31 mouse cellular contexts compared by ENCODE assay signal in genomic region chr11:46021850-46022249, GRCm38 (mm10). TPM values are rescaled to one million over a fixed set of nuclear protein-coding genes. Genes with fewer than 3 reads are reported as not detected.
"Had no signal": no experiment of that assay in that cellular context is flagged by ENCODE, and none has a peak within 500 bp of the region (broad histone marks: within the 10 kb centered on the region; RNA-seq: fewer than 3 reads in every experiment).

No protein-coding gene starts in this region.

- H3K27me3 ChIP-seq: embryonic facial prominence, embryonic 12.5 days; embryonic facial prominence, embryonic 13.5 days; embryonic facial prominence, embryonic 15.5 days; forebrain, embryonic 12.5 days; forebrain, embryonic 15.5 days had no signal

- H3K9me3 ChIP-seq: embryonic facial prominence, embryonic 10.5 days; embryonic facial prominence, embryonic 12.5 days; embryonic facial prominence, embryonic 13.5 days; embryonic facial prominence, embryonic 15.5 days; forebrain, embryonic 10.5 days; forebrain, embryonic 12.5 days; forebrain, embryonic 15.5 days had no signal

- H3K9ac ChIP-seq: embryonic facial prominence, embryonic 12.5 days; embryonic facial prominence, embryonic 13.5 days; embryonic facial prominence, embryonic 15.5 days; forebrain, embryonic 12.5 days; forebrain, embryonic 15.5 days; forebrain, postnatal 0 days had no signal

- H3K27ac ChIP-seq: embryonic facial prominence, embryonic 10.5 days; embryonic facial prominence, embryonic 12.5 days; embryonic facial prominence, embryonic 13.5 days; embryonic facial prominence, embryonic 15.5 days; forebrain, embryonic 10.5 days; forebrain, embryonic 12.5 days; forebrain, embryonic 15.5 days; gastrocnemius, adult 2 months; heart, adult 2 months had no signal

- H3K4me1 ChIP-seq: embryonic facial prominence, embryonic 12.5 days; embryonic facial prominence, embryonic 13.5 days; forebrain, embryonic 10.5 days; forebrain, embryonic 15.5 days had no signal

- H3K36me3 ChIP-seq: embryonic facial prominence, embryonic 10.5 days; embryonic facial prominence, embryonic 12.5 days; embryonic facial prominence, embryonic 13.5 days; embryonic facial prominence, embryonic 15.5 days; forebrain, embryonic 10.5 days; forebrain, embryonic 12.5 days; forebrain, embryonic 15.5 days had no signal

- DNase-seq: cerebellum, adult 2 months; cerebellum, adult 8-10 months; cerebellum, adult 9-10 months; cerebellum, adult 9-11 months; cerebellum, postnatal 10 days; cerebellum, postnatal 14 days; cerebellum, postnatal 25 days; cerebellum, postnatal 36 days; embryo, embryonic 11 days; forebrain, postnatal 0 days; gastrocnemius, adult 2 months; gastrocnemius, postnatal 10 days; gastrocnemius, postnatal 14 days; gastrocnemius, postnatal 25 days; gastrocnemius, postnatal 36 days; heart, adult 18-20 months; heart, adult 2 months had no signal

- H3K4me2 ChIP-seq: embryonic facial prominence, embryonic 12.5 days; embryonic facial prominence, embryonic 13.5 days; embryonic facial prominence, embryonic 15.5 days; forebrain, embryonic 12.5 days; forebrain, embryonic 15.5 days had no signal

- H3K4me3 ChIP-seq: embryonic facial prominence, embryonic 10.5 days; embryonic facial prominence, embryonic 12.5 days; embryonic facial prominence, embryonic 13.5 days; embryonic facial prominence, embryonic 15.5 days; erythroblast, embryonic 14.5 days; forebrain, embryonic 10.5 days; forebrain, embryonic 12.5 days; forebrain, embryonic 15.5 days; gastrocnemius, adult 2 months; heart, adult 2 months had no signal

- ATAC-seq: forebrain, embryonic 14.5 days; forebrain, embryonic 15.5 days; forebrain, embryonic 16.5 days; forebrain, postnatal 0 days had no signal

RNA-seq across cellular contexts. Expression of gene Sox30, which starts 41.7 kb away (rescaled TPM):
- total RNA-seq: common myeloid progenitor, adult 5-6 weeks; gastrocnemius, adult 18-20 months; gastrocnemius, adult 2 months; gastrocnemius, adult 8-10 months; gastrocnemius, postnatal 25 days; gastrocnemius, postnatal 36 days; granulocyte monocyte progenitor cell, adult 5-6 weeks had no signal
- polyA plus RNA-seq: erythroblast, embryonic 14.5 days; forebrain, embryonic 10.5 days; forebrain, embryonic 16.5 days had no signal
